Mouse (Mus musculus) neural tube, embryonic 14.5 days (tissue): ENCODE data around the gene Tradd. TPM values are rescaled to one million over a fixed set of nuclear protein-coding genes. Genes with fewer than 3 reads are reported as not detected.

ENCODE experiments used
- ATAC-seq: fragments of 200-750 bp; cut with Nextera tagmentation; 2 replicates; pipeline ENCODE4 v1.8.0; 2017; ENCODE audit warnings: low read depth, mild to moderate bottlenecking, moderate TSS enrichment, moderate library complexity
- H3K27ac ChIP-seq: fragments of 300-500 bp; sonication (generic); 2 replicates; pipeline ENCODE4 v1.5.1; 2014; ENCODE audit warnings: low read depth, mild to moderate bottlenecking, control low read depth, low read length, moderate library complexity, mixed read lengths
- H3K27me3 ChIP-seq: fragments of 300-500 bp; sonication (generic); 2 replicates; pipeline ENCODE4 v1.6.1; 2014; ENCODE audit warnings: low read length; ENCODE audit not compliant: control insufficient read depth, insufficient read depth
- H3K36me3 ChIP-seq: fragments of 300-500 bp; sonication (generic); 2 replicates; pipeline ENCODE4 v1.6.1; 2014; ENCODE audit warnings: low read length, mixed read lengths; ENCODE audit not compliant: control insufficient read depth, insufficient read depth
- H3K4me1 ChIP-seq: fragments of 300-500 bp; sonication (generic); 2 replicates; pipeline ENCODE4 v1.6.1; 2014; ENCODE audit warnings: low read length; ENCODE audit not compliant: control insufficient read depth, insufficient read depth
- H3K4me2 ChIP-seq: fragments of 300-500 bp; sonication (generic); 2 replicates; pipeline ENCODE4 v1.6.1; 2014; ENCODE audit warnings: mild to moderate bottlenecking, low read depth, low read length, control low read depth
- H3K4me3 ChIP-seq: fragments of 300-500 bp; sonication (generic); 2 replicates; pipeline ENCODE4 v1.5.1; 2014; ENCODE audit warnings: low read depth, low read length, control low read depth, mixed read lengths
- H3K9ac ChIP-seq: fragments of 300-500 bp; sonication (generic); replicated peaks from 2 replicates; pipeline ENCODE4 v1.6.1; 2014; ENCODE audit warnings: low read depth, mild to moderate bottlenecking, control low read depth, low read length, mixed read lengths
- H3K9me3 ChIP-seq: fragments of 300-500 bp; sonication (generic); 2 replicates; pipeline ENCODE4 v1.6.1; 2016; ENCODE audit warnings: low read length; ENCODE audit not compliant: control insufficient read depth
- WGBS: fragments of 180-500 bp; shearing (Covaris S2); extraction: QIAGEN DNeasy Blood & Tissue Kit; methylation state at CpG from one replicate; pipeline ENCODE4 v1.1.7; 2014; 5-methylcytosine and 5-hydroxymethylcytosine counted together
- microRNA counts: library from miRNA; unstranded; fragments of <30 nt; microRNA quantifications from one replicate; lab custom pipeline; 2016
- microRNA-seq: library from miRNA; unstranded; fragments of <30 nt; microRNA quantifications from one replicate; pipeline ENCODE4, GENCODE M21; 2016
- polyA plus RNA-seq: library from polyadenylated mRNA; unstranded; fragments of >200 nt; fragmentation: Nextera tagmentation; extraction: Ambion mirVana; gene quantifications from 2 replicates; pipeline ENCODE4 v1.2.1, GENCODE M21; 2014

The Tradd gene
- polyA plus RNA-seq, 1 experiment from 2014 or later: 13.1 TPM

DNA sequence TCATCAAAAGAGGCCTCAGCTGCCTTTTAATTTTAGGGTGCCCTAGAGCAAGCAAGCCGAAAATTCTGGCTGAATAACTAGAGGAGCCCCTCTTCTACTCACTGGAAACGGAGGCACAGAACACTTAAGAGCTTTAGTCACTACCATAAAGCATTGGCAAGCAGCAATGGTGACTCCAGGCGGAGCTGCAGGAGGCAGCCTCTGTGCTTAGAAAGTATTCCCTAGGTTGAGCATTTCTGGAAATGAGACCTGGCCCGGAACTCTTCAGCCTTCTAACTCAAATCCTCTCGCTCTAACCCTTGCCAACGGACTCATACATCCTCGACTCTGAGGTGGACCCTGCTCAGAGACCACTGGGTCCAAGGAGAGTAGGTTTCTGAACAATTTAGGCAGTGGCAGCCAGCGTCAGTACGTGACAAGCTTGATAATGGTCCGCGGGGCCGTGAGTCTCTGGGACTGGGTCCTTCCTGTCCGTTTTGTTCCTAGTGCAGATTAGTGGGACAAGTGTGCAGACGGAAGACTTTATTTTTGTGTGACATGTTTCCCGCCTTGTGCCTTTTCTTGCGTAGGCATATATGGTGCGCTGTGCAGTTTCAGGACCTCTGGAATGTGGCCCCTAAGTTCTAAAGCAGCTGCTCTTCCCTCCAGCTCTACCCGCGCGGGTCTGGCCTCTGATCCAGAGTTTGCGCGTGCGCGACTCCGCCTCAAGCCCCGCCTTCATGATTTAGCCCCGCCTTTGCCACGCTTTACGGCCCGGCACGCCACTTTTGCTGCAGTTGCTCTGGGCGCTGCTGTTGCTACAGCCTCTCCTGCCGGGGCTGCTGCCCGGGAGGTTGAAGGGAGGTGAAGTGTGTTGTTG is 39.8 kb downstream of the Tradd start, which contains the start of gene D230025D16Rik:
Gene D230025D16Rik (plus strand): TSS at position 733 of the 859 bp plus-strand sequence.
- Histone ChIP-seq H3K4me1 (peaks cover 14% of the 10 kb centered on the region), H3K9ac (peak within 1 kb of the TSS; percentile 81), H3K27ac (peak within 1 kb of the TSS; percentile 73), H3K36me3 (no peaks in the 10 kb centered on the region), H3K9me3 (no peaks in the 10 kb centered on the region), H3K27me3 (no peaks in the 10 kb centered on the region), H3K4me2 (peak within 1 kb of the TSS; percentile 63), H3K4me3 (peak within 1 kb of the TSS; percentile 80)
- WGBS: 1% methylated on average over 34 of the region's 34 CpGs
- ATAC-seq: peak; percentile 95

GRCm38 (mm10) chr8:105223850-105224249 is 40.6 kb downstream of the Tradd start:
- Histone ChIP-seq H3K27me3 (no peaks in the 10 kb centered on the region), H3K4me3 (peak overlapping the region; percentile 80; the same call in 1 of the 2 replicates), H3K36me3 (no peaks in the 10 kb centered on the region), H3K27ac (peak overlapping the region; percentile 65; the same call in 1 of the 2 replicates), H3K9ac (no peak overlapping the region), H3K9me3 (no peaks in the 10 kb centered on the region), H3K4me1 (peaks cover 14% of the 10 kb centered on the region), H3K4me2 (peak overlapping the region; percentile 63; the same call in 1 of the 2 replicates)
- 79% methylated on average over 7 of the region's 7 CpGs for WGBS
- ATAC-seq: no peak

GRCm38 (mm10) chr8:105217926-105218522 is 46.4 kb downstream of the Tradd start:
- no peak overlapping the region for H3K9ac ChIP-seq
- H3K27ac ChIP-seq: no peak overlapping the region
- H3K9me3 ChIP-seq: no peaks in the 10 kb centered on the region
- H3K4me1 ChIP-seq: no peaks in the 10 kb centered on the region
- no peaks in the 10 kb centered on the region for H3K36me3 ChIP-seq
- H3K4me2 ChIP-seq: no peak overlapping the region
- no peaks in the 10 kb centered on the region for H3K27me3 ChIP-seq
- peak; percentile 34; the same call in 1 of the 2 replicates for ATAC-seq
- no peak overlapping the region for H3K4me3 ChIP-seq
- WGBS: 82% methylated on average over 5 of the region's 5 CpGs

DNA sequence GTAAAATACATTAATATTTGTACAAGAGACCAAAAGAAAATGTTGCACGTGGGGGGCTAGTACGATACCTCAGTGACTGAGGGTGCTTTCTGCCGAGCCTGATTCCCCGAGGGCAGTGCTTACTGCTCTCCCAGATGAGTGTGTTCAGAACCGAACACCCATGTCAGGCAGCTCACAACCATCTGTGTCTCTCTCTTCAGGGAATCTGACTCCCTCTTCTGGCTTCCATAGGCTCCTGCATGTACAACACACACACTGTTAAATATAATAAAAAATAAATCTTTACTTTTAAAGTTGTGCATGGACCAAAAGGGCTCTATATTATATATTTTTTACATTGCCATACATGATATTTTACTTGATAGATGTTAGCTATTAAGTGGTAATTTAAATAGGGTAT is 50.3 kb downstream of the Tradd start:
- WGBS: 88% methylated on average over 5 of the region's 5 CpGs
- Histone ChIP-seq H3K27me3 (no peaks in the 10 kb centered on the region), H3K27ac (no peak overlapping the region), H3K9me3 (no peaks in the 10 kb centered on the region), H3K4me2 (no peak overlapping the region), H3K9ac (no peak overlapping the region), H3K4me1 (no peaks in the 10 kb centered on the region), H3K36me3 (no peaks in the 10 kb centered on the region), H3K4me3 (no peak overlapping the region)
- no peak for ATAC-seq

DNA sequence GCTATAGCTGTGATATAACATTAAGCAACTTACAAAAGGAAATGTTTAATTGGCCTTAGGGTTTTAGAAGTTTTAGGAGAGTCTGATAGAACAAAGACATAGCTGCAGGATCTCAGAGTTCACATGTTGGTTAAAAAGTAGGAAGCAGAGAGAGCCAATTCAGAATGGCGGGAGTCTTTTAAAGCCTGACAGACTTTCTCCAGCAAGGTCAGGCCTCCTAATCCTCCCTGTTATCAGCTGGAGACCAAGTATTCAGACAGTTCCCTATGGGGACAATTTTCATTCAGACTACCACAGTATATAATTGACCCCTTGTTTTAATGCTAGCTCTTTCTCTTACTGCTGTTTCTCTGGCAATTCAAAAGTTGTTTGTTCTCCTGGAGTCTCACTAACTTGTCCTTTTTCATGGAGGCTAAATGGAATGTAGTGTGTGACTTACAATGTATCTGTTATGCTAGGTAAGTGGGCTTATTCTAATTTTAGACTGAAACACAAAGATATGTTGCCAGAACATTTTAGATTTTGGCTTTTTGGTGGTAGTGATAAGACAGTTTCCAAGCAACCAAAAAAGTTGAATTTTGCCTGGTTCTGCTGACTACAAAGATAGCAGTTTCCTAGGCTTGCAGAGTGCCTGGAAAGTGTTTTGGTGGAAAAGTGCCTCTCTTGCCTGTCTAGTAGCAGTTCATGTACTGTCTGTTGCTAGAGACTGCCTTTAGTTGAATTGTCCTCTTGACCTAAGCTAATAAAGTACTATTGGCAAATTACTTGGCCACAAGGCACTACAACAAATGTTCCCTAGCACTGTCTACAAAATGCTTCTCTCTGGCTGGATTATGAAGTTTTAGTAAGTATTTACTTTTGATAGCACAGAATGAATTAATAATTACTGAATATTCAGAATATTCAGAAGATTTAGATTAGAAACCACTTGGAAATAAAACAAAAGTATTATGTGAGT is 55.0 kb downstream of the Tradd start:
- no peaks in the 10 kb centered on the region for H3K9me3 ChIP-seq
- H3K27me3 ChIP-seq: no peaks in the 10 kb centered on the region
- no peak overlapping the region for H3K4me2 ChIP-seq
- no peak for ATAC-seq
- H3K36me3 ChIP-seq: no peaks in the 10 kb centered on the region
- no peak overlapping the region for H3K27ac ChIP-seq
- H3K4me3 ChIP-seq: no peak overlapping the region
- 67% methylated on average over 1 of the region's 1 CpGs for WGBS
- H3K4me1 ChIP-seq: no peaks in the 10 kb centered on the region
- H3K9ac ChIP-seq: no peak overlapping the region

MicroRNA genes within 50 kb of the gene (microRNA counts, 519-probe panel; counts per million panel counts)
- 4,091 counts per million, percentile 45 among the panel's probes with 10 or more counts for microRNA mmu-miR-328 (lab: Ali Mortazavi, UCI)

Small RNAs within 50 kb of the gene (microRNA-seq; reads per million reads assigned to microRNA genes)
- not detected for gene Gm27320
- 374 reads per million, percentile 65 among the genes with 10 or more reads in this experiment for gene Mir328

Other genes starting within 250 kb of the Tradd start
- gene Ces3a, start 216.0 kb downstream of the Tradd start, polyA plus RNA-seq: not detected in 2 replicates
- gene Ces3b, start 180.9 kb downstream of the Tradd start, polyA plus RNA-seq: not detected in 2 replicates
- gene Ces4a, start 132.8 kb downstream of the Tradd start, polyA plus RNA-seq: 0.08 TPM in 1 of 2 replicates, not detected in the other
- 32.4 and 56.8 TPM in 2 replicates for gene Cbfb, start 93.9 kb downstream of the Tradd start, polyA plus RNA-seq
- 35.7 and 36.8 TPM in 2 replicates for gene D230025D16Rik, start 39.5 kb downstream of the Tradd start, polyA plus RNA-seq
- 6.2 and 8.3 TPM in 2 replicates for gene B3gnt9, start 9.5 kb downstream of the Tradd start, polyA plus RNA-seq
- gene Fbxl8, start within 50 bp of the Tradd start, polyA plus RNA-seq: 0.96 and 1.8 TPM in 2 replicates
- 0.66 and 0.71 TPM in 2 replicates for gene Hsf4, start 5.2 kb upstream of the Tradd start, polyA plus RNA-seq
- gene Nol3, start 11.5 kb upstream of the Tradd start, polyA plus RNA-seq: 5.5 and 5.9 TPM in 2 replicates
- 84.6 and 118 TPM in 2 replicates for gene 4931428F04Rik, start 25.3 kb upstream of the Tradd start, polyA plus RNA-seq
- 8.0 and 12.5 TPM in 2 replicates for gene Exoc3l, start 31.5 kb upstream of the Tradd start, polyA plus RNA-seq
- 46.4 and 49.7 TPM in 2 replicates for gene E2f4, start 33.1 kb upstream of the Tradd start, polyA plus RNA-seq
- 0.77 and 1.3 TPM in 2 replicates for gene Elmo3, start 41.0 kb upstream of the Tradd start, polyA plus RNA-seq
- 0.85 and 0.95 TPM in 2 replicates for gene Lrrc29, start 61.7 kb upstream of the Tradd start, polyA plus RNA-seq
- 135 and 150 TPM in 2 replicates for gene Tmem208, start 61.7 kb upstream of the Tradd start, polyA plus RNA-seq
- 0.88 and 0.91 TPM in 2 replicates for gene Fhod1, start 83.3 kb upstream of the Tradd start, polyA plus RNA-seq
- 10.5 and 13.2 TPM in 2 replicates for gene Slc9a5, start 84.2 kb upstream of the Tradd start, polyA plus RNA-seq
- 2.3 and 2.6 TPM in 2 replicates for gene Plekhg4, start 108.7 kb upstream of the Tradd start, polyA plus RNA-seq
- not detected in 2 replicates for gene Kctd19, start 148.9 kb upstream of the Tradd start, polyA plus RNA-seq
- gene Lrrc36, start 149.0 kb upstream of the Tradd start, polyA plus RNA-seq: 0.16 and 0.43 TPM in 2 replicates
- gene Tppp3, start 206.9 kb upstream of the Tradd start, polyA plus RNA-seq: 189 and 259 TPM in 2 replicates
- 27.9 and 32.5 TPM in 2 replicates for gene Zdhhc1, start 232.3 kb upstream of the Tradd start, polyA plus RNA-seq